Mouse (Mus musculus): ENCODE data around the gene Rtf1. TPM values are rescaled to one million over a fixed set of nuclear protein-coding genes. Genes with fewer than 3 reads are reported as not detected.
A peak's percentile ranks its signal among the peaks of the same experiment; 100 is the strongest.

The Rtf1 gene
- polyA plus RNA-seq, 1 experiment from 2014 or later = 73.9 TPM

GRCm38 (mm10) chr2:119767246-119767645 lies 92.4 kb downstream of the Rtf1 start:
- peak; percentile 32 for DNase-seq (ENCODE audit: low spot score)

Other genes starting within 250 kb of the Rtf1 start
- gene Ino80, start 197.4 kb upstream of the Rtf1 start, polyA plus RNA-seq (2015; fragmentation: Nextera tagmentation; extraction: Ambion mirVana) = 4.7 and 5.3 TPM in 2 replicates
- gene Exd1, start 127.4 kb upstream of the Rtf1 start, polyA plus RNA-seq (2015; fragmentation: Nextera tagmentation; extraction: Ambion mirVana) = 0.06 and 0.09 TPM in 2 replicates
- gene Chp1, start 127.4 kb upstream of the Rtf1 start, polyA plus RNA-seq (2015; fragmentation: Nextera tagmentation; extraction: Ambion mirVana) = 71.1 and 72.1 TPM in 2 replicates
- 121 and 134 TPM in 2 replicates for gene Nusap1, start 56.8 kb upstream of the Rtf1 start, polyA plus RNA-seq (2015; fragmentation: Nextera tagmentation; extraction: Ambion mirVana)
- 28.9 and 33.1 TPM in 2 replicates for gene Oip5, start 56.6 kb upstream of the Rtf1 start, polyA plus RNA-seq (2015; fragmentation: Nextera tagmentation; extraction: Ambion mirVana)
- gene Ndufaf1, start 12.2 kb upstream of the Rtf1 start, polyA plus RNA-seq (2015; fragmentation: Nextera tagmentation; extraction: Ambion mirVana) = 46.7 and 49.1 TPM in 2 replicates
- 1.6 and 2.1 TPM in 2 replicates for gene Itpka, start 67.3 kb downstream of the Rtf1 start, polyA plus RNA-seq (2015; fragmentation: Nextera tagmentation; extraction: Ambion mirVana)
- 0.08 TPM in 1 of 2 replicates, not detected in the other for gene Ltk, start 85.4 kb downstream of the Rtf1 start, polyA plus RNA-seq (2015; fragmentation: Nextera tagmentation; extraction: Ambion mirVana)
- 17.9 and 18.0 TPM in 2 replicates for gene Rpap1, start 112.5 kb downstream of the Rtf1 start, polyA plus RNA-seq (2015; fragmentation: Nextera tagmentation; extraction: Ambion mirVana)
- 1.8 and 2.3 TPM in 2 replicates for gene Tyro3, start 122.7 kb downstream of the Rtf1 start, polyA plus RNA-seq (2015; fragmentation: Nextera tagmentation; extraction: Ambion mirVana)
- gene Mga, start 222.2 kb downstream of the Rtf1 start, polyA plus RNA-seq (2015; fragmentation: Nextera tagmentation; extraction: Ambion mirVana) = 19.5 and 24.1 TPM in 2 replicates

Measured in thymus, postnatal 0 days (tissue).